Mouse (Mus musculus) kidney, adult 8-10 months (tissue): Measurements from ENCODE around the gene Prr5l.
A peak's percentile ranks its signal among the peaks of the same experiment; 100 is the strongest.

Source experiments
- DNase-seq, 2 experiments: peaks; one replicate each; pipeline ENCODE4 v3.0.0; 2022

Prr5l gene

DNA sequence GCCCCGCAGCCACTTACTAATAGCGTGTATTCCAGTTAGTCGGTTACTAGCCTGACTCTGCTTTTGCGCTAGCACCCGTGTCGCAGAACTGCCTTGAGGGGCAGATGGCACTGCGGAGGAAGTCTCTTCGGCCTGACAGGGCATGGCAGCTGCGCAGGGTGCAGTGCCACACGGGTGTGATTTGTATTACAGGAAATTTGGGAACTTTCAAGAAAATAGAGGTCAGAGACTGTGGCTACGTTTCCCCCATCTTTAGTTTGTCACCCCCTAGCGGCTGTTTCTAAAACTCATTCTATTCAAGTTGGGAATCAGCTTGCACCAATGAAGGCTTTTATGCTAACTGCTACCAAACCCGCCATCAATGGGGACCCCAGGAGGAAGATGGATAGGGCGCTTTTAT, 11.6 kb downstream of the Prr5l start:
- peak; percentile 36 to 41 for DNase-seq

DNA sequence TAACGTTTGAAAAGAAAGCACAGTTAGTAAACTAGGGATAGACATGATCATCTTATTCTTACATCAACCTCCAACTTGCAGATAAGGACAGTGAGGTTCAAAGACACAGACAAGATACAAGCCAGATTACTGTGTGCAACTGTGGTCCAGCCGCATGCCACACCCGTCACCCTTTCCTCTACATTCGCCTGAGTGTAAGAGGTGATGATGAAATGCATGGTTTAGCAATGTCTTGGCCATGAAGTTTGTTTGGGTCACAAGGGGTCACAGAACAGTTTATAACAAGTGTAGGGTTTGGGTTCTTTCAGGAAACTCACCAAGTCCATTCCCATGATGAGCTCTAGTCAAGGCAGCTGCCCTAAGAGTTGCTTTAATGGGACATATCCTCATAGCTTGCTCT, 14.1 kb downstream of the Prr5l start:
- DNase-seq = no peak

DNA sequence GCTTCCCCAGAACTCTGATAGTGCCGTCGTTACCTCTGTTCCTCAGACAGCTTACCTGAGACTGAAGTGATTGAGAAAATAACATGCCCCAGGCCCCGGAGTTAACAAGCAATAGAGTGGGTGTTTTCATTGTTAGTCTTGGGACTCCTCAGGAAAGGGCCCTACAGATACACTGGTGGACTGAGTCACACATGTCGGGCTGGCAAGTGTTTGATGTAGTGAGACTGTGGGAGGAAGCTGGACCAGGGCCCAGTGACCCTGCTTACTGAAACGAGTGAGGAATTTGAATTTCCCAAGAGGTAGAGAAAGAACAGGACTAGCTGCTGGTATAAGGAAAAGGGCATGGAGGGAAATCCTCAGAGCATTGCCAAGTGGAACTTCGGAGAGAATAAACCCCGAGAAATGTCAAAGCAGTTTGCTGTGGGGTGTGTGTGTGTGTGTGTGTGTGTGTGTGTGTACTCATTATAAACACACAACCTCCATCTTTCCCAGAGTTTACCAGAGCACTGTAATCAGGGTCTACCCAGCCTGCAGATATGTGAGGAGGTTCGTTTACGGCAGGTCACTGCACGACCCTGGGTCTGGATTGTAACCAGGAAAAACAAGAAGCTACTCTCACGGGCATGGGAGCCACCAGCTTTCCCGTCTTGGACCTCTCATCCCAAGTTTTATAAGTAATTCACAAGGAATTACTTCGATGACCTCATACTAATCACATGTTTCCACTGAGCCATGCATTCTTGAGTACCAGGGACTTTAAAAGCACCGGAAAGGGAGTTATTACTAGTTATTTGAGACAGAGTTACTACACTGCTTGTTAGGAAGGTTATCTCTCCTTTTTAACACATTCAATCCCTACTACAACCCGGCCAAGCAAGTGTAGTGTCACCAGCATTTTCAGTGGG, 20.4 kb downstream of the Prr5l start:
- peak; percentile 24 to 29 for DNase-seq

DNA sequence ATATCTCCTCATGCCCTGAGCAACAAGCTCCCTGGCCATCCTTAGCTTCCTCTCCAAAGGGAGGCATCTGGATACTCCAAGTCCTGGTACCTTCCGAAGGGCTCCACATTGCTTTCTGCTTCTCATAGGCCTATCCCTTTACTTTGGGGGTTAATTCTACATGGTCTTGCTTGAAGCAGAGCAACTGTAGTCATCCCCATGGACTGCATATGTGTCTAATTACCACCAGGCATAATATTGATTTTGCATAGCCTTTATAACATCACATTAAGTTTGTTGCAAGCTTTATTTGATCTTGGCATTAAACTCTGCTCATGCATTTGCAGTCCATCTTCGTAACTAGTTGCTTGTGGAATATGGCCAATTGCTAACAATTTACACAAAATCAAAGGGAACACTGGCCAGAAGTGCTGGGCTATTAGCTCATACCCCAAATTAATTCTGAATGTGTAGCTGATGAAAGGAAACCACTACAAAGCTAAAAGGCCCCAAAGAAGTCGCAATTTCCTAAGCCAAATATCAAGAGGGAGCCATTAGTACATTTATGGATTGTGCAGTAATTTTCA, 21.8 kb downstream of the Prr5l start:
- no peak for DNase-seq

DNA sequence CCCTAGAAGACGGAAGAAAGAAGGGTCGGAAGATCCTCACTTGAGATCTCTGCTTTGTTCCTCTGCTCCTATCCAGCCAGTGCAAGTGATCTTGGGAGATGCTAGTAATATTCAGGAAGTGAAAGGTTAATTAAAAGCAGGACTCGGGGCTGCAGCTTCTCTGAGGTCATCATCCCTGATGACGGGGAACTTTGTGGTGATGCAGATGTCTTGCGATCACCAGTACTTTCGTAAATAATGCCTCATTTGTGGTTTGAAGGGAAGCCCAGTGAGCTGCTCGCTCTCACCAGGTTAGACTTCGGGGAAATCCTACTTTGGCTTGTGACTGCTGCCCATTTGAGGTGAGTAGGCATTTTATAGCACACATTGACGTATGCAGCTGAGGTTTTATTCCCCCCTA, 26.7 kb downstream of the Prr5l start:
- no peak for DNase-seq

DNA sequence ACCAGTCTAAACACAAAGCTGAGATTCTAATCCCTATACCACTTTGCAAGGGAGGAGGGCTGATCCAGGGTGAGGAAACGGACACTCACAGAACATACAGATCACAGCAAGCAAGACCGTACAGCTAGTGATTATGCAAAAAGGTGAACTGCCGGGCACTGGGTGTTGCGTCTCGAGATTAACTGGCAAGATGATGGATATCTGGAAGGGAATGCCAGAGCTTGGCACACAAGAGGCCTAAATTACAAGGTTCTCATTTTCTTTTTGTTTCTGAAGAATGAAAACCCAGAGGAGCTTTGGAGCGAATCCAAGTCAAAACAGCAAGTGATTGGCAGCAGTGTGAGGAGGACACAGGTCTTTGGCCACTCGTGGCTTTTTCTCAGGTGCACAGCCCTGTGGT, 28.0 kb downstream of the Prr5l start:
- DNase-seq = no peak

DNA sequence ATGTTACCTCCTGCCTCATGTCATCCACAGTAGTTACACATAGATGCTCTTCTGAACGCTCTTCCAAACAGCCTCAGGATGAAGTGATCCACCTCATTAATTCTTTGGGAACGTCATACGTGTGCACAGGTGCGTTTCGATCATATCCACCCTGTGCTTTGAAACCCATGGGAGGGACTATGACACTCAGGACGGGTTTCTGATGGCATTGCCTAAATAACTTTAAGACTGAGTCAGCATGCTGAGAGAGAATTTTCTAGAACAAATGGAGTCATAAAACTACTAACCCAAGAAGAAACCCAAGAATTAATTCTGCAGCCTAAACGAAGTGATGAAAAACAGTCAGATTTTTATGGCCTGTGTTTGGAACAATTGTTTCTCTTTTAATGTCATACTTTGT, 40.1 kb downstream of the Prr5l start:
- DNase-seq = no peak

DNA sequence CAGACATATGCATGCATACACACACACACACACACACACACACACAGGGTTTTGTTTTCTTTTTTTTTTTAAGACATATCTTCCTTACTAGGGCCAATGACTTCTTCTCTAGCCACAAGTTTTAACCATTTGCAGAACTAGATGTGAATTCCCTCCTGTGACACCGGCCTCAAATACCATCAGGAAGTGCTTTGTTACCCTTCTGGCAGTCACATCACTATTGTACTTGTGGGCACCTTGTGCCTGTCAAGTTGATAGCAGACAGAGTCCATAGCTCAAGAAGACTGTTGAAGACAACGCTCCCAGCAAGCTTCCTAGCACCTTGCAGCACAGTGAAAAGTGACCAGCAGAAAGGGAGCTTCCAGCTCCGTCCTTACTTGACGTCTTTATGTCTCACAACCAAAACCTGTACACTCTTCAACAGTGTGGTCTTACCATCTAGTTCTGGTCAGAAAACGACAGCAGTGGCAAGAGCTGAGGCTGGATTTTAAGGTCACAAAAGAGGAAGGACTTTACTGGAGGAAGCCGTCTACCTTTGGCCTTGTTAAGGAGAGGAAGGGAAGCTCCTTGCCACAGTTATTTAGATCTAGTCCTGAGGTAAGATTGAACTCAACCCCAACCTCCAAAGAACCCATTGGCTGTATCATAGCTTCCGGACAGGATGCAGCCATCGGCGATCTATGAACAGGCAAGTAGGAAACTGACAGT, 47.9 kb downstream of the Prr5l start:
- DNase-seq = no peak

DNA sequence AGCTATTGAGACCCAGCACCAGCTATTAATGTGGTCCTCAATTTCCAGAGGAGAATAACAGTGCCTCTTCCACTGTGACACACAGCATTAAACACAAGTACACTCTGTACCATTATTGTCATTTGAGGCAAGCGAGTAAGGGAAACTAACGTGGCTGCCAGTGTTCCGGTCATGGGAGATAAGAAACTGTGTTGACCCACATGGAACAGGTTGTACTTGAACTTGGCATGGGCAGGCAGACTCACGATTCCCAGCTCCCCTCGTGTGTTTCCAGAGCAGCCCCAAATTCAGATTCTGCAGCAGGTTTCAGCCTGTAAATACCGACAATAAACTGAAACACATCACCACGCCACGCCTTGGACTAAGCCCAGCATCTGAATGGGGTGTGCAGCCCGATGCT, 50.5 kb downstream of the Prr5l start:
- DNase-seq = no peak

DNA sequence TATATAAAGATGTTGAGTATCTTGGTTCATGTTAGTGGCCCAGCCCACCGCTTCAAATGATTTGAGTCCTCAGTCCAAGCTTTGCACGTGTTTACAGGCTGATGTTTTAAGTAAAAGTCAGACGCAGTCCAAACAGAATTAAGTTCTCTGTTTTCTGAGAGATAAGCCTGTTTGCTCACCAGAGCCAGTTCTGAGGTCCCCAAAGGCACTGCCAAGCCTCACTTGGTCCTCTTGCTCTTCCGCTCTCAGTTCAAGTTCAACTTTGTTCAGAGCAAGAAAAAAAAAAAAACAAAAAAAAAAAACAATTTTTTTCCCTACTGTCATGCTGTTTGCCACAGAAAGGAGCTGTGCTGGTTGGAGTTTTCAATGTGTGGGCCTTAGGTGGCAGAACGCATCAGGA, 51.0 kb downstream of the Prr5l start:
- DNase-seq = no peak

DNA sequence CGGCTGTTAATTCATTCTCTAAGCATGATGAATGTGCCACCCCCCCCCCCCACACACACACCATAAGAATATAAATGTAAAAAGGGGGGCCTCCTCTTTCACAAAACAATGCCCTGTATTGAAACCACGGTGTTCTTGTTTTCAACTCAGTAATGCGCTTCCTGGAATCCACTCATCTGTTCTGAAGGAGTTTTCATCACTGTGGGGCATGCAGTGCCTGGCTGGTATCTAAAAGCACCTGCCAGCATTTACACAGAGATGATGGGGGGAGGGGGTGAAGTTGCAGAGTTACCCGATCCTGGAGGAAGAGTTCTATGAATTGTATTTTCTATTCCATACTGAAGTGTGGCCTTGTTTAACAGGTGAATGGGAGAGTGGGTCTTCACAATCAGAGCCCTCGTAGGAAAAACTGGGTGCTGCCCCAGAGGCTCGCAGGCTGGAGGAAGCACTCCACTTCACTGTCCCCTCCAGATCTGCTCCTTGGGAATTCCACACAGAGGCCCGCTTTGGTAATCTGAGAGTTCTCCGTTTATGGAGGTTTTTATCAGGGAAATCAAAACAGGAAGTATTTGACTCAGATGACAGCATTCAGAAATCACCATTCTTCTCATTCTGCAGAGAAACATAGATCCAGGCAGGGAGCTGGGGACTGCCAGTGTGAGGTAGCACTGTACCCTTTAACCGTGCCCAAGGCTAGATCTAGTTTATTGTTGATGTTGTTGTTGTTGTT, 52.5 kb downstream of the Prr5l start:
- DNase-seq = no peak

DNA sequence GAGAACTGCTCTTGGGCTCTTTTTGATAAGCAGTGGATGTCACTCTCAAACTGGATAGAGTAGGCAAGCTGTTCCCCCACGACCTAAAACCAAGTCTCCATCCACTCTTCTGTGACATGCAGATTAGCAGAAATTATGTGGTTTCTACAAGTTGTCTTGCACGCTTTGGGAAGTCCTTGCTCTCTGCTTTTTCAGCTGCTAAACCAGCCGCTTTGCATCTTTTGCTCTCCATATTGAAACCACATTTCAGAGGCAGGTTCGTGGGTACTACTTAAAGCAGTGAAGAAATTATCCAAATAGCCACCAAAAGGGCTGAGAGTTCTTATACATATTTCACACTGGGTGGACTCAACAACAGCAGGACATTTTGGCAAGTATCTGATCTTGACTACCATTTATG, 53.8 kb downstream of the Prr5l start:
- no peak for DNase-seq

DNA sequence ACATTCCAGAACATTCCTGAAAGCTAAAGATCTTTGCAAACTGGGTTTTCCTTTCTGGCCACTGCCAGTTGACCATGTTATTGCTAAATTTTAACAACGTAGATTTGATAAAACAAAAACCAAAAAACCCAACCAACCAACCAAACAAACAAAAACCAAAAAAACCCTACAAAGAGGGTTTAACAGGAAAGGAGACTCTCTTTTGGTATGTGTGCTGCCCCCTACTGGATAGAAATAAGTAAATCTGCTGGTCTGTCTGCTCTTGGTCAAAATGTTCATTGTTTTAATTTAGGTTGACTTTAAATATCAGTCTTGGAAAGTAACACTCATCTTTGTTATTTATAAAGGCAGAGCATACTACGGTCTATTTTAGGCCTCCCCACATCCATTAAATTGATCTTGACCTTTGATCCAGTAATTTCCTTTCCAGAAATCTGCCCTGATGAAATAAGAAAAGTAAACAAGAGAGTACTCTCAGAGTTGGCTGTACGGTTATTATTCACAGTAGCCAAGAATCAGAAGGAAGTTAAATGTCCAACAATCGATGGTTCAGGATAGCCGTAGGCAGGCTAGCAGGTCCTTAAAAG, 54.7 kb downstream of the Prr5l start:
- peak in 1 of 2 experiments; percentile 35 for DNase-seq

DNA sequence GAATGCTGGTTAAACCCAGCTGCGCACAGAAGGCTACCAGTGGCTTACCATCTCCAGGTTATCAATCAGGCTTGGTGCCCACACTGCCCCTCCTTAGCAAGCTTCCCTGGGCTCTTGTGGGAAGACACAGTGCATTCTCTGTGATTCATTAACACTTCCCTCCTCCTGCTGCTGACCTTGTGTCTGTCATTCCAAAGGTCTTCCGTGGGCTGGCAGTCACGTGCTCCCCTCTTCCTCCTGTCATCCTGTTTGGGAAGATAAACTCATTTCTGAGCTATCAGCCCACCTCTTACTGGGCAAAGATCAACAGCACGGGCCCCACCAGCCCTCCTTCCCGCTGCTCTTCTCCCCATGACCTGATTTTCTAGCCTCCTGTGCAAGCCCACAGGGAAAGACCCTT, 55.2 kb downstream of the Prr5l start:
- peak; percentile 89 to 92 for DNase-seq

DNA sequence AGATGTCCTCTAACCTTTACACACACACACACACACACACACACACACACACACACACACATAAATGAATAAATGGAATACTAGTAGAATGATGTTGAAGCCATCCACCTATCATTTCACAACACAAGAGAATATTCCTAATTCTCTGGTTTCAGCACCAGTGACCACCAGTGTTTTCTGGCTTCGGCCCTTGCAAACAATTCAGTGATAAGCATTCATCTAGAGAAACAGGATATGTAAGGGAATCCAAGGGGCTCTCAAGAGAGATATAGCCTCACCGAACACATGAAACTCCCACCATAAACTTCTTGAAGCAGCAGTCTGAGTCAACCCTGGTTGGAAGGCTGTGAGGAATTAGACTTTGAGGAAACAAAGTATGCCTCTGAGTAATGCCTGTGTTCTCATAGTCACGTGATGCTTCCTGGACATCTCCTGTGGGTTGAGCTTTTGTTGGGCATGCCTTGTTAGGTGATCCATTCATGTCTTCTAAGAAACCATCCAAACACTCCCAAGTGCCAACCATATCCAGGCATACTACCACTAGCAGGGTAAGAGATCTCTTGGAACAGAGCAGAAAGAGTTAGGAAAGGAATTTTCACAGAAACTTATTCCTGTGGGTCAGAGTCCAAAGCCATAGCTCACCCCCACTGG, 55.8 kb downstream of the Prr5l start:
- DNase-seq = no peak

DNA sequence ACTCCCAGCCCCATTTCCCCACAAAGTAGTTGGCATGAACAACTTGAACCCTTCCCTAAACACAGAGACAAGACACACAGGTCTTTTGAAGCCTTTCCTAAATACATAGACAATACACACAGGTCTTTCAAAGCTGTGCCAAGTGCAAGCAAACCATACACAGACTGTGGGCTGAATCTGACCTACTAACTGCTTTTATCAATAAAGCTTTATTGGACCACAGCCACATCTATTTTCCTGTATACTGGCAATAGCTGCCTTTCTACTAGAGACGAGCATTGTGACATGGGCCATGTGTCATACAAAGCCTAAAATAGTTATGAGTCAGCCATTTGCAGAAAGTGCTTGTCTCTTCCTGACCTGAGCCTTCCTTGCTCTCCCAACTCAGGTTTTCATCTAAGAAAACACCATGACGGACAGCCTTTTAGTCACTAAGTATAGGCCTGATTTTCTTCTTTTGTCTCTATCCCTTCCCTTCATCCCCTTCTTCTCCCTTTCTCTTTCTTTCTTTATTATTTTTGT, 56.6 kb downstream of the Prr5l start:
- no peak for DNase-seq

DNA sequence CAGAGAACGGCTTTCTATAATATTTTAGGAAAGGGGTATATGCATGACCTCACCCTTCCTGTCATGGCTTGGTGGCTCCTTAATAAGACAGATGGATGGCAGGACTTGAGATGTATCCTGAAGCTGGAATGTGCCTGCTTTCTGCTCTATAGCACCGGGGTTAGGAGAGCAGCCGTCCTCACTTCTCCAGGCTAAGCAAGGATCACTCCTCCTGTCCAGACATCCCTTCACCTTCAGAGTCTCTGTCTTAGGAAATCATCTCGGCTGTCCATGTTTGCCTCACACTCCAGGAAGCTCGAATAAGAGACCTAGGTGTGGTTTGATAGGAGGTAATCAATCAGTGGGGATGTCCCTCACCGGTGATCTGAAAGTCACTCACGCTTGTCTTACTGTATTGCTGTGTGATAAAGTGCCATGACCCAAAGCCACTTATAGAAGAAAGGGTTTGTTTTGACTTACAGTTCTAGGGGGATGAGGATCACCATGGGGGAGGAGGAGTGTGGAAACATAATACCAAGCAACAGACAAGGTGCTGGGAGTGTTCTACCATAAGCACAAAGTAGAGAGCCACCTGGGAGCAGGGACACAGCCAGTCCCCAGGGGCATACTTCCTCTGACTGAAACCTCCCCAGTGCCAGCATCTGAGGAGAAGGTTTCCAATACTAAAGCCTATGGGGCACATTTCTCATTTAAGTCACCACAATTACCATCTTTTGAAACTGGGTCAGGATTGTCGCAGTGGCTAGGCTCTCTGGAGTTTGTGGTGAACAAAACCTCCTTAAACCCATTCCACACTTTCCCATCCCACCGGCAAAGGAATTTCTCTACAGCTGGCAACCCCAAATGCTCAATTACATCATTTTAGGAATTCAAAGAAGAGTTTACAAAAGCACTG, 57.4 kb downstream of the Prr5l start:
- DNase-seq = no peak

DNA sequence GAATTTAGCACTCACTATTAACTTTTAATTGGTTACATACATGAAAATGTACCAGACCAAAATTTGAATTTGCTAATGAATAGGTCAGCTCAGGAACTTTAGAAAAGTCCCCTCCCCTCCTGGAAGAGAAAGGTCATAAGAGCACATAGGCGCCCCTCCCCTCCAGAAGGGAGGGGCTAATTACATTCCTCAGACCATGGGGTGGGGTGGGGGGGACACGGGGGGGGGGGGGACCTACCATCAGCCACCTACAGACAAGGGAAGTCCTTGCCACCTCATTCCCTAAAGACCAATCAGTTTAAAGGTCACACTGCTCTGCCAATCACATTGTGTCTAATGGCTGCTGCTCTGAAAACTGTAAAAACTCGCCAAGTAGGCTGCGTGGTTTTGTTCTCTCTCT, 59.0 kb downstream of the Prr5l start:
- no peak for DNase-seq

DNA sequence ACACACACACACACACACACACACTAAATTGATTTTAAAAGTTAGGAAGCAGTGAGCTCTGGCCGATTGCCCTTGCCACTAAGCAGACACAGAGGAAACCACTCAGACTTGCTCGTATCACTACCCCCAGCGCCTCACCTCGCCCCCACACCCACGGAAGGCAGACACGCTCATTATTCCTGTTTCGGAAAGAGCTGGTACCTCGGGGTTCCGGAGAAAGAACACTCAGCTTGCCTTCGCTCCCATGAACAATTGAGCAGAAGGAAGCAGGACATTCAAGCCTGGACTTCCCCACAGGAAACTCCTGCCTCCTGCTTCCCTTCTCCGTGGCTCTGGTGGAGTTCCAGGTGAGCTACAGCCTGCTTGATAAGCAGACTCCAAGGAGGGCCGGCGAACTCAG, 60.0 kb downstream of the Prr5l start:
- DNase-seq = peak; percentile 42 to 50

DNA sequence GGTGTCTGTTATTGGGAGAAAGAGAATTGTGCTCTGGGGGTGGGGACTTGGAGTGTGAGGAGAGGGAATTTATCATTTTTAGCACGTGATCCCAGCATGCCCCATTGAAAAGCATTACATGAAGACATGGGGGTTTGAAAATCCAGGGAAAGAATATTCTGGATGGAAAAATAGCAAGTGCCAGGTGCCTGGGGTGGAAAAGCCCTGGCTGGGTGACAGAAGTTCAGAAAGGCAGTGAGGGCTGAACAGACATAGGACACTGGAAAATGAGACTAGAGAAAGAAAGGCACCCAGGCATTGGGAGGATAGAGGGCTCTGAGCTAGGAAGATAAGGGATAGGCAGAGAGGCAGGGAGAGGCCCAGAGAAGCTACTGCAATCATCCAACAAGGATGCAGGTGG, 62.0 kb downstream of the Prr5l start:
- DNase-seq = no peak
